Mouse (Mus musculus) hindbrain, embryonic 14.5 days (tissue): ENCODE measurements at regions not wholly inside any gene's neighbourhood (a gene's known extent, or its start where the extent isn't known, plus 50 kb on each side); places are given as distances from the start of the nearest gene placed in this dataset.

Source experiments
- ATAC-seq: fragments of 200-750 bp; cut with Nextera tagmentation; 2 replicates; pipeline ENCODE4 v1.8.0; 2017; ENCODE audit warnings: moderate number of reproducible peaks, mild to moderate bottlenecking, moderate TSS enrichment, moderate library complexity; ENCODE audit not compliant: low FRiP score
- DNase-seq: peaks from one replicate; pipeline ENCODE4 v3.0.0-alpha.2; 2015; ENCODE audit warnings: low spot score
- H3K27ac ChIP-seq: fragments of 300-500 bp; sonication (generic); 2 replicates; pipeline ENCODE4 v1.5.1; 2014; ENCODE audit warnings: mild to moderate bottlenecking, moderate library complexity
- H3K27me3 ChIP-seq: fragments of 300-500 bp; sonication (generic); 2 replicates; pipeline ENCODE4 v1.6.1; 2014; ENCODE audit warnings: mild to moderate bottlenecking, low read length, mixed read lengths; ENCODE audit not compliant: control insufficient read depth, insufficient read depth
- H3K36me3 ChIP-seq: fragments of 300-500 bp; sonication (generic); replicated peaks from 2 replicates; pipeline ENCODE4 v1.6.1; 2014; ENCODE audit not compliant: control insufficient read depth, insufficient read depth
- H3K4me1 ChIP-seq: fragments of 300-500 bp; sonication (generic); replicated peaks from 2 replicates; pipeline ENCODE4 v1.6.1; 2014; ENCODE audit warnings: antibody characterized with exemption, low read length, mixed read lengths; ENCODE audit not compliant: control insufficient read depth, insufficient read depth
- H3K4me2 ChIP-seq: fragments of 300-500 bp; sonication (generic); replicated peaks from 2 replicates; pipeline ENCODE4 v1.6.1; 2014; ENCODE audit warnings: mild to moderate bottlenecking, moderate library complexity
- H3K4me3 ChIP-seq: fragments of 300-500 bp; sonication (generic); replicated peaks from 2 replicates; pipeline ENCODE4 v1.5.1; 2014; ENCODE audit warnings: mild to moderate bottlenecking, low read length
- H3K9ac ChIP-seq: fragments of 300-500 bp; sonication (generic); 2 replicates; pipeline ENCODE4 v1.6.1; 2014
- H3K9me3 ChIP-seq: fragments of 300-500 bp; sonication (generic); 2 replicates; pipeline ENCODE4 v1.6.1; 2016; ENCODE audit warnings: low read length; ENCODE audit not compliant: control insufficient read depth
- WGBS: fragments of 180-500 bp; shearing (Covaris S2); extraction: QIAGEN DNeasy Blood & Tissue Kit; methylation state at CpG from one replicate; pipeline ENCODE4 v1.1.7; 2014; 5-methylcytosine and 5-hydroxymethylcytosine counted together

DNA sequence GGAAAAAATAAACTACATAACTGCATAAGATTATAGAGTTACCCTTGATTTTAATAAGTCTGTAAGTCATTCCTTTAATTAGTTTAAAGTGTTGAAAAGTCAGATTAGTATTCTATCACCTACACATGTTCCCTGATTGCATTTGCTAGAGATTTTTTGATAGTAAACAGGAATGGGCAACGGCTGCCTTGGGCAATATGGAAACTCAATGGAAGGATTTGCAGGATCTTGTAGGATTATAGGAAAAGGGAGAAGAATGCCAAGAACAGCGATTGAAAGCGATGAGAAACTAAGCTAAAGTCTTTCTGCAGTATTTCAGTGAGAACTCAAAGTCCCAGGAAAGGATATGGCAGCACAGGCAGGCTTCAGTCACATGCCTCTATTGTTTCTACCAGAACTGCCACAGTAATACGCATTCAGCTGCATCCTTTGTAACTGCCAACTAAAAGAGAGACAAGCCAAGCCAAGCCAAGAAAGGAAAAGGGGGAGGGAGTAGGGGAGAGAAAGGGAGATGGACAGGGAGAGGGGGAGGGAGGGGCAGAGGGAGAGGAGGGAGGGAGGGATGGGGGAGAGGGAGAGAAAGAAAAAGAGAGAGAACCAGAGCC lies 340.3 kb downstream of the Kif16b start:
- Histone ChIP-seq H3K4me2 (no peak overlapping the region), H3K4me1 (no peaks in the 10 kb centered on the region), H3K36me3 (no peaks in the 10 kb centered on the region), H3K4me3 (no peak overlapping the region), H3K9me3 (no peaks in the 10 kb centered on the region), H3K9ac (no peak overlapping the region), H3K27me3 (no peaks in the 10 kb centered on the region), H3K27ac (no peak overlapping the region)
- 49% methylated on average over 4 of the region's 4 CpGs for WGBS
- DNase-seq: peak; percentile 32
- peak; percentile 89 for ATAC-seq

DNA sequence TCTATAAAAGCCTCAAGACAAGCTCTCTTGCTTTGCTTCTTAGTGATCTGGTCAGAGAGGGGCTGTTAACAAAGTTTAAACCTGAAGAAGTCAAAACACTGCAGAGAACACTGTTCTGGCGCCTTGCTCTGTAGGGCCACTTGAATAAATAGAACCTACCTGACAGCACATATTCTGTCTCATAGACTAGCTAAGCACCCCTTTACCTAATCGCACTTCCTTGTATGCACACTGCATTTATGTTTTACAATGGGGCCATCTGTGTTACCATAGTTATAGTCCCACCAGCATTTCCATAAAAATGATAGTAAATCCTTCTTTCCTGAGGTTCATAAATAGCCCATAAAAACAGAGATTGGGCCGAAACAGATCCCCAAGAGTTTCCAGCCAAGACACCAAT lies 340.9 kb downstream of the Kif16b start:
- no peak overlapping the region for H3K4me3 ChIP-seq
- H3K9ac ChIP-seq: no peak overlapping the region
- H3K27ac ChIP-seq: no peak overlapping the region
- H3K36me3 ChIP-seq: no peaks in the 10 kb centered on the region
- WGBS: 64% methylated on average over 3 of the region's 3 CpGs
- ATAC-seq (no peak), DNase-seq (no peak)
- no peak overlapping the region for H3K4me2 ChIP-seq
- H3K4me1 ChIP-seq: no peaks in the 10 kb centered on the region
- no peaks in the 10 kb centered on the region for H3K9me3 ChIP-seq
- no peaks in the 10 kb centered on the region for H3K27me3 ChIP-seq

DNA sequence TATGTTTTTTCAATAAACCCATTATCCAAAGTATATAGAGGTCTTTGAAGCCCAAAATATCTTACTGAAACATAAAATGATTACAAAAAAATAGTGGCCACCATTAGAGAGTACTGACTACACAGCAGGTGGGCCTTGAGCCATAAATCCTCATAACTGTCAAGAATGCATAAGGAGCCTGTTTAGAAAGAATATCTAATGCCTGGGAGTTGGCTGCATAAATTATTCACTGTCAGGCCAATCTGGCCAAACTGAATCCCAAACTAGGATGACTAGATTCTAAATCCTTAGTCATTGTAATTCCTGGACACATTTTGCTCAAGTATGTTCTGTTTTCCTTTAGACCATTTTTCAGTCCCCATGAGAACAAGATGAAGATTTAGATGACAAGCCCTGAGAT lies 341.4 kb downstream of the Kif16b start:
- no peak for ATAC-seq
- H3K27ac ChIP-seq: no peak overlapping the region

DNA sequence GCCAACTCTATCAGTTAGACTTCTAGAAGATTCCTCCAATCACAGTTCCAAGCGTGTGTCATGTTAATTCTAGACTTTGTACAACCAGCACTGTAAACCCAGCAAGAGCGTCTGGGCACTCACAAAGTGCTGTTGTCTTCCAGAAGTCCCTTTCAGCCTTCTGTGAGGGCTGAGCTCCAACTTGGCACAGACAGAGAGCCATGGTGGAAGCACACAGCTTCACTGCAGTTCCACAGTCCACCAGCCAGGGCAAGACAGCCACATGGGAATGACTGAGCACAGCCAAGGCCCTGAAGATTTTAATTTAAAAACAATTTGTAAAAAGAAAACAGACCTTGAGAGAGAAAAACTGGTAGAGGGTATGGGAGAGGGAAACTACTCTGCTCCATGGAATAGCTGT lies 346.5 kb downstream of the Kif16b start:
- DNase-seq (no peak), ATAC-seq (peak; percentile 46; the same call in 1 of the 2 replicates)
- Histone ChIP-seq H3K27me3 (no peaks in the 10 kb centered on the region), H3K4me3 (no peak overlapping the region), H3K27ac (no peak overlapping the region), H3K9me3 (no peaks in the 10 kb centered on the region), H3K4me1 (no peaks in the 10 kb centered on the region), H3K36me3 (no peaks in the 10 kb centered on the region), H3K9ac (no peak overlapping the region), H3K4me2 (no peak overlapping the region)
- 67% methylated on average over 2 of the region's 2 CpGs for WGBS

More for the DNA sequence above, 341.4 kb downstream of the Kif16b start:
- Histone ChIP-seq H3K4me2 (no peak overlapping the region), H3K27me3 (no peaks in the 10 kb centered on the region), H3K4me1 (no peaks in the 10 kb centered on the region), H3K9me3 (no peaks in the 10 kb centered on the region), H3K4me3 (no peak overlapping the region), H3K36me3 (no peaks in the 10 kb centered on the region), H3K9ac (no peak overlapping the region)
- DNase-seq: no peak

DNA sequence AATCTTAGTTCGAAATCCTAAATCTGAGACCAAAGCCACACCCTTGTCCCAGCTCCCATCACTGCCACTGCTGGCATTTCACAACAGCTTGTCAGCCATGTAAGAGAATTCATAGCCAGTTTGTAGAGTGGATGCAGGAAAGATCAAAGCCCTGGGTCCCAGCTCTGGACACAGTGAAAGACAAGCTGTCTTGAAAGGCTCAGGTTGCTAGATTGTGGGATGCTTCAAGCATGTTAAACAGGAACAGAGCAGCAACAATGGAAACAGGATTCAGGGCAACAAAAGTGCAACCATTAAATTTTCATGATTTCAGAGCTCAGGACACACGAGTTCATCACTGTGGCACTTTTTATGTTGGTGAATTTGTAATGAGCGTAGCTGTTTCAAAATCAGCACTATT lies 349.6 kb downstream of the Kif16b start:
- no peak for ATAC-seq
- no peaks in the 10 kb centered on the region for H3K9me3 ChIP-seq
- no peak for DNase-seq
- no peaks in the 10 kb centered on the region for H3K36me3 ChIP-seq
- H3K4me2 ChIP-seq: no peak overlapping the region
- no peaks in the 10 kb centered on the region for H3K27me3 ChIP-seq
- no peak overlapping the region for H3K27ac ChIP-seq
- H3K4me1 ChIP-seq: no peaks in the 10 kb centered on the region
- 53% methylated on average over 3 of the region's 3 CpGs for WGBS
- H3K4me3 ChIP-seq: no peak overlapping the region
- no peak overlapping the region for H3K9ac ChIP-seq

DNA sequence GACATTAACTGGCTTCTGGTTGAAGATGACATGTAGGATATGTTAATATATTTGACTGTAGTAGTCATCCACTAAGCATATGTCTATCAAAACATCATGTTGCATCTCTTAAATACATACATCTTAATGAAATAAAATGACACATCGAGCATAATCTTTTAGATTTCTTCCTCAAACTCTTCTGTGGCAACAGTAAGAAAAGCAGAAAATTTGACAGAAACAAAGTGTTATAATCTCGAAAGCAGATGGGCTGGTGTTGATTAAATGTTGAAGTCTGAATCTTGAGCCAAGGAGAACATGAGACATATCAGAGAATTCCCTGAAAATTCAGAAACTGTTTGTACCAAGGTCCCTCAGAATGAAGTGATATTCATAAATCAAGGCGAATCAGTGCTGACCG lies 352.6 kb downstream of the Kif16b start:
- no peak overlapping the region for H3K9ac ChIP-seq
- H3K9me3 ChIP-seq: no peaks in the 10 kb centered on the region
- H3K4me1 ChIP-seq: no peaks in the 10 kb centered on the region
- WGBS: 94% methylated on average over 4 of the region's 4 CpGs
- no peak overlapping the region for H3K4me2 ChIP-seq
- no peaks in the 10 kb centered on the region for H3K27me3 ChIP-seq
- H3K4me3 ChIP-seq: no peak overlapping the region
- no peaks in the 10 kb centered on the region for H3K36me3 ChIP-seq
- no peak for ATAC-seq
- DNase-seq: no peak
- H3K27ac ChIP-seq: no peak overlapping the region

DNA sequence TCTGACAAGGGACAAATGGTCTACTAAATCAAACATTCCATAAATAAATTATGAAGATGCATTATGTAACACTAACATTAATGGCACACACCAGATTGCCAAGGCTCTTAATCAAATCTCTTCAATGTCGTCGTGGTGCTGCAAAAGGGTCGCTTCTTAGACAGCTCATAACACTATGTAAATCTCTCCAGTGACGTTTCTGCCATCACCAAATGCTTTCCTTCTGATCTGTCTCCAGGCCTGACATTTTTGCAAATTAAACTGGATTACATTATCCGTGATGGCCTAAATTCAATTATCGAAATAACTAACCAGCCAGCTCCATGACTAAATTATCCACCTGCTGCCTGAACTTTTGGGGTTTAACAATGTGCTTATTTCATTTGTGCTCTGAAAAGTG lies 356.4 kb downstream of the Kif16b start:
- no peaks in the 10 kb centered on the region for H3K36me3 ChIP-seq
- H3K4me3 ChIP-seq: no peak overlapping the region
- H3K27ac ChIP-seq: no peak overlapping the region
- ATAC-seq (no peak), DNase-seq (no peak)
- H3K9me3 ChIP-seq: no peaks in the 10 kb centered on the region
- no peak overlapping the region for H3K4me2 ChIP-seq
- no peak overlapping the region for H3K9ac ChIP-seq
- no peaks in the 10 kb centered on the region for H3K27me3 ChIP-seq
- H3K4me1 ChIP-seq: no peaks in the 10 kb centered on the region
- WGBS: 62% methylated on average over 6 of the region's 6 CpGs

DNA sequence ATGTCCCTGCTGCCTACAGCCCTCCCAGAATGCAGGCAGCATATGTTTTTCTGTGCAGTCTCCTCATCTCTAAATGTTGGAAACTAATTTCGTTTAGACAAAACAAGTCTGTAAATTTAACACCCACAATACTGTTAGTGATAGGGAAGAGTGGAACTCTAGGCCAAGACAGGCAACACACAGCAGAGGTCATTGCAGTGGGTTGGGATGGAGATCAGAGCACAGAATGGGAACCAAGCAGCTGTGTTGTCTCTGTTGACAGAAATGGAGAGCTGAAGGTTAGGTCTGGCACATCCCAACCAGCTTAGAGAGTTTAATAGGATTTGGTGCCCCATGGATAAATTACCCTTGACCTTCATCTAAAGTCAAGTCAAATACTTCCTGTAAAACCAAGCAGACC lies 361.4 kb downstream of the Kif16b start:
- no peaks in the 10 kb centered on the region for H3K9me3 ChIP-seq
- DNase-seq (no peak), ATAC-seq (no peak)
- no peaks in the 10 kb centered on the region for H3K27me3 ChIP-seq
- H3K36me3 ChIP-seq: no peaks in the 10 kb centered on the region
- WGBS: 68% methylated on average over 1 of the region's 1 CpGs
- H3K4me1 ChIP-seq: no peaks in the 10 kb centered on the region
- H3K27ac ChIP-seq: no peak overlapping the region
- no peak overlapping the region for H3K4me2 ChIP-seq
- no peak overlapping the region for H3K4me3 ChIP-seq
- no peak overlapping the region for H3K9ac ChIP-seq

DNA sequence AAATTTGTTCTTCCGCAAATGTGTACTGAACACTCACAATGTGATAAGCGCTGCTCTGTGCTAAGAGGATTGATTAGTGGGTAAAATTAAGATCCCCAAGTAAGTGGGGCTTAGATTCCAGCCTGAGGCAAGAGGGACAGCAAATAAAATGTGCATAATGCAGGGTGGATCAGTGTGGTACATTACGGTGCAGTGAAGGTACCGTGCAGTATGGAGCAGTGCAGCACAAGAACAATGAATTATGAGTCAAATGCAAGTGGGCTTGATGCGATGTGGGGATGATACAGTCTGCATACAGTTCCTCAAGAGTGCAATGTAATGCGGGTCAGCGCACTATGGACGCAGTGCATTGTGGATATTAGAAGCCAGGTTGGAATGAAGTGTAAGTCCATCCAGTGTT lies 367.8 kb downstream of the Kif16b start:
- H3K36me3 ChIP-seq: no peaks in the 10 kb centered on the region
- no peaks in the 10 kb centered on the region for H3K9me3 ChIP-seq
- DNase-seq (no peak), ATAC-seq (no peak)
- WGBS: 89% methylated on average over 8 of the region's 8 CpGs
- no peak overlapping the region for H3K4me2 ChIP-seq
- H3K27ac ChIP-seq: no peak overlapping the region
- no peak overlapping the region for H3K9ac ChIP-seq
- H3K4me3 ChIP-seq: no peak overlapping the region
- H3K4me1 ChIP-seq: no peaks in the 10 kb centered on the region
- H3K27me3 ChIP-seq: no peaks in the 10 kb centered on the region

DNA sequence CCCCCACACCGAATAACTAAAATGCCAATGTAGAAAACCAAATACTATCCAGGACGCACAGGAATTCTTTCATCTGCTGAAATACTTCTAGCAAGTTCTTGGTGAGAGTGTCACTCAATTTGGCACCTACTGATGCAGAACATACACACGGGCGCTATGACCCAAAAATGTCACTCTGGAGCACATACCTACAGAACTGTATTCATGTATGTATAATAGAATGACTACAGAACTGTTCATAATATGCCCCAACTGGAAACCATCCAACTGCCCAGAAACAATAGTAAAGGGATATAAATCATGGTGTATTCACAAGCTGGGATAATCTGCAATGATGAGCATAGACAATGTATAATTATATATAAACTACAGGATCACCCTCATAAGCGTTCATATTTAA lies 378.9 kb downstream of the Kif16b start:
- Histone ChIP-seq H3K4me3 (no peak overlapping the region), H3K4me1 (no peaks in the 10 kb centered on the region), H3K27ac (no peak overlapping the region), H3K27me3 (no peaks in the 10 kb centered on the region), H3K9me3 (no peaks in the 10 kb centered on the region), H3K4me2 (no peak overlapping the region), H3K36me3 (no peaks in the 10 kb centered on the region), H3K9ac (no peak overlapping the region)
- ATAC-seq (no peak), DNase-seq (no peak)
- WGBS: 88% methylated on average over 5 of the region's 5 CpGs
